Mouse (Mus musculus): ENCODE measurements around the gene Zc3h10.
"Not testable (repeated sequence)": the region's sequence is repeated elsewhere in the genome, so short reads cannot be mapped to it uniquely, and the experiment has no call there.

Zc3h10 gene

GRCm38 (mm10) chr10:128555567-128555966 lies 8.0 kb upstream of the Zc3h10 start:
- not testable (repeated sequence) for DNase-seq (ENCODE audit: extremely low read depth, low read depth, low spot score)

- not testable (repeated sequence) for DNase-seq (ENCODE audit: extremely low read depth, low read depth, low spot score)
Observed at GRCm38 (mm10) chr10:128550144-128550823, 2.7 kb upstream of the Zc3h10 start.

- DNase-seq (ENCODE audit: extremely low read depth, low read depth, low spot score): not testable (repeated sequence)
Observed at GRCm38 (mm10) chr10:128549682-128550057, 2.1 kb upstream of the Zc3h10 start.

GRCm38 (mm10) chr10:128548947-128549681 lies 1.5 kb upstream of the Zc3h10 start, which contains the start of gene Rpl41:
Gene Rpl41 (minus strand): TSS chr10:128549305.
- DNase-seq (ENCODE audit: extremely low read depth, low read depth, low spot score): peak; percentile 91

- DNase-seq (ENCODE audit: extremely low read depth, low read depth, low spot score): not testable (repeated sequence)
Observed at GRCm38 (mm10) chr10:128548051-128548791, 647 bp upstream of the Zc3h10 start.

- DNase-seq (ENCODE audit: extremely low read depth, low read depth, low spot score): no peak
Observed at GRCm38 (mm10) chr10:128546787-128547186, 787 bp downstream of the Zc3h10 start.

GRCm38 (mm10) chr10:128546361-128546760 lies 1.2 kb downstream of the Zc3h10 start:
- DNase-seq (ENCODE audit: extremely low read depth, low read depth, low spot score): no peak

GRCm38 (mm10) chr10:128545570-128545898 lies 2.0 kb downstream of the Zc3h10 start:
- no peak for DNase-seq (ENCODE audit: extremely low read depth, low read depth, low spot score)

GRCm38 (mm10) chr10:128544674-128545569 lies 2.7 kb downstream of the Zc3h10 start:
- no peak for DNase-seq (ENCODE audit: extremely low read depth, low read depth, low spot score)

GRCm38 (mm10) chr10:128544151-128544657 lies 3.4 kb downstream of the Zc3h10 start:
- DNase-seq (ENCODE audit: extremely low read depth, low read depth, low spot score): no peak

- DNase-seq (ENCODE audit: extremely low read depth, low read depth, low spot score): no peak
Observed at GRCm38 (mm10) chr10:128543100-128543499, 4.5 kb downstream of the Zc3h10 start.

GRCm38 (mm10) chr10:128538340-128538870 lies 9.2 kb downstream of the Zc3h10 start:
- no peak for DNase-seq (ENCODE audit: extremely low read depth, low read depth, low spot score)

- DNase-seq (ENCODE audit: extremely low read depth, low read depth, low spot score): no peak
Observed at GRCm38 (mm10) chr10:128536266-128536940, 11.2 kb downstream of the Zc3h10 start.

- no peak for DNase-seq (ENCODE audit: extremely low read depth, low read depth, low spot score)
Observed at GRCm38 (mm10) chr10:128535624-128536265, 11.8 kb downstream of the Zc3h10 start.

- no peak for DNase-seq (ENCODE audit: extremely low read depth, low read depth, low spot score)
Observed at GRCm38 (mm10) chr10:128535206-128535605, 12.4 kb downstream of the Zc3h10 start.

GRCm38 (mm10) chr10:128526366-128527356 lies 20.9 kb downstream of the Zc3h10 start:
- DNase-seq (ENCODE audit: extremely low read depth, low read depth, low spot score): no peak

- peak; percentile 94 for DNase-seq (ENCODE audit: extremely low read depth, low read depth, low spot score)
Observed at GRCm38 (mm10) chr10:128525671-128526308, 21.8 kb downstream of the Zc3h10 start, which contains the start of gene Esyt1. Gene Esyt1 (minus strand): TSS chr10:128525871.
